Mouse (Mus musculus) MEL (cell line): ENCODE data around the gene Hspb1. TPM values are rescaled to one million over a fixed set of nuclear protein-coding genes. Genes with fewer than 3 reads are reported as not detected.

Experiments
- DNase-seq: peaks from one replicate; pipeline ENCODE4 v3.0.0; 2011; ENCODE audit warnings: low read depth, low spot score
- H3K27ac ChIP-seq: 2 replicates; pipeline ENCODE4 v1.5.1; 2012; ENCODE audit warnings: low read depth, mild to moderate bottlenecking, control low read depth, low read length, moderate library complexity; ENCODE audit not compliant: control insufficient read depth
- H3K27me3 ChIP-seq, 2 experiments: fragments of 150-350 bp in 1 of 2; sonication (generic) in 1 of 2; 2 replicates each; pipeline ENCODE4 v1.6.1; 2012; ENCODE audit warnings: low read length in 2 of 2, mild to moderate bottlenecking in 2 of 2, improper control_type of control experiment in 1 of 2, moderate library complexity in 1 of 2; ENCODE audit not compliant: insufficient read depth in 2 of 2, control insufficient read depth in 1 of 2
- H3K36me3 ChIP-seq, 2 experiments: 2 replicates each; pipeline ENCODE4 v1.6.1; 2012 to 2014; ENCODE audit warnings: low read length in 2 of 2, improper control_type of control experiment in 1 of 2, inconsistent platforms in 1 of 2, mild to moderate bottlenecking in 1 of 2; ENCODE audit not compliant: insufficient read depth in 2 of 2, control insufficient read depth in 1 of 2
- H3K4me1 ChIP-seq, 2 experiments: fragments of 150-350 bp in 1 of 2; sonication (generic) in 1 of 2; 2 replicates each; pipeline ENCODE4 v1.6.1; 2012; ENCODE audit warnings: low read length in 2 of 2, improper control_type of control experiment in 1 of 2, mild to moderate bottlenecking in 1 of 2; ENCODE audit not compliant: insufficient read depth in 2 of 2, control insufficient read depth in 1 of 2
- H3K4me3 ChIP-seq, 2 experiments: fragments of 150-350 bp in 1 of 2; sonication (generic) in 1 of 2; 2 replicates each; pipeline ENCODE4 v1.5.1; 2012; ENCODE audit warnings: low read depth in 2 of 2, low read length in 2 of 2, mild to moderate bottlenecking in 2 of 2, moderate library complexity in 2 of 2, control low read depth in 1 of 2, improper control_type of control experiment in 1 of 2; ENCODE audit not compliant: control insufficient read depth in 1 of 2, insufficient read depth in 1 of 2
- H3K79me2 ChIP-seq: 2 replicates; pipeline ENCODE4 v1.6.1; 2012; ENCODE audit warnings: mild to moderate bottlenecking, low read length, moderate library complexity; ENCODE audit not compliant: control insufficient read depth, poor library complexity, insufficient read depth
- H3K9ac ChIP-seq: 2 replicates; pipeline ENCODE4 v1.6.1; 2012; ENCODE audit warnings: low read depth, mild to moderate bottlenecking, control low read depth, low read length, moderate library complexity; ENCODE audit not compliant: control insufficient read depth, poor library complexity, severe bottlenecking
- H3K9me3 ChIP-seq: fragments of 150-350 bp; sonication (generic); replicated peaks from 2 replicates; pipeline ENCODE4 v1.6.1; 2012; ENCODE audit warnings: mild to moderate bottlenecking, low read length, improper control_type of control experiment, moderate library complexity; ENCODE audit not compliant: insufficient read depth
- BHLHE40 ChIP-seq: IDR thresholded peaks from 2 replicates; pipeline ENCODE4 v1.6.1; 2012; ENCODE audit warnings: low read depth, mild to moderate bottlenecking, inconsistent platforms, low read length, improper control_type of control experiment, borderline replicate concordance
- CHD2 ChIP-seq: IDR thresholded peaks from 2 replicates; pipeline ENCODE4 v1.6.1; 2011; ENCODE audit warnings: low read length, improper control_type of control experiment
- CTCF ChIP-seq, 3 experiments: IDR thresholded peaks in 2 of 3; conservative IDR thresholded peaks in 1 of 3; 2 replicates each; pipeline ENCODE4 v1.5.1; 2011 to 2012; ENCODE audit warnings: low read length in 3 of 3, low read depth in 2 of 3, mild to moderate bottlenecking in 2 of 3, improper control_type of control experiment in 1 of 3, inconsistent platforms in 1 of 3, mixed read lengths in 1 of 3, moderate library complexity in 1 of 3; ENCODE audit not compliant: control insufficient read depth in 1 of 3, insufficient read depth in 1 of 3, poor library complexity in 1 of 3, severe bottlenecking in 1 of 3
- E2F4 ChIP-seq: IDR thresholded peaks from 2 replicates; pipeline ENCODE4 v1.6.1; 2011; ENCODE audit warnings: low read depth, low read length, improper control_type of control experiment, borderline replicate concordance
- ELF1 ChIP-seq: IDR thresholded peaks from 2 replicates; pipeline ENCODE4 v1.6.1; 2014; ENCODE audit warnings: low read depth, mild to moderate bottlenecking, inconsistent platforms, low read length, improper control_type of control experiment, moderate library complexity
- EP300 ChIP-seq, 2 experiments: IDR thresholded peaks; 2 replicates each; pipeline ENCODE4 v1.6.1; 2011; ENCODE audit warnings: improper control_type of control experiment in 2 of 2, low read length in 2 of 2, low read depth in 1 of 2, mild to moderate bottlenecking in 1 of 2
- ETS1 ChIP-seq: IDR thresholded peaks from 2 replicates; pipeline ENCODE4 v1.6.1; 2012; ENCODE audit warnings: low read depth, mild to moderate bottlenecking, inconsistent platforms, low read length, improper control_type of control experiment, moderate library complexity
- JUND ChIP-seq: IDR thresholded peaks from 2 replicates; pipeline ENCODE4 v1.6.1; 2011; ENCODE audit warnings: low read depth, mild to moderate bottlenecking, improper control_type of control experiment, low read length
- KAT2A ChIP-seq: conservative IDR thresholded peaks from 2 replicates; pipeline ENCODE4 v1.6.1; 2012; ENCODE audit warnings: low read depth, low read length, improper control_type of control experiment, inconsistent platforms
- MAX ChIP-seq: IDR thresholded peaks from 2 replicates; pipeline ENCODE4 v1.6.1; 2011; ENCODE audit warnings: low read length, improper control_type of control experiment
- MAZ ChIP-seq: IDR thresholded peaks from 2 replicates; pipeline ENCODE4 v1.6.1; 2012; ENCODE audit warnings: low read depth, mild to moderate bottlenecking, inconsistent platforms, low read length, improper control_type of control experiment
- MEF2A ChIP-seq: IDR thresholded peaks from 2 replicates; pipeline ENCODE4 v1.6.1; 2014; ENCODE audit warnings: low read depth, mild to moderate bottlenecking, inconsistent platforms, low read length, improper control_type of control experiment; ENCODE audit not compliant: poor library complexity, insufficient replicate concordance, severe bottlenecking; ENCODE audit errors: extremely low read depth
- MXI1 ChIP-seq: IDR thresholded peaks from 2 replicates; pipeline ENCODE4 v1.6.1; 2011; ENCODE audit warnings: mild to moderate bottlenecking, low read depth, low read length, improper control_type of control experiment
- MYC ChIP-seq: IDR thresholded peaks from 2 replicates; pipeline ENCODE4 v1.6.1; 2011; ENCODE audit warnings: low read depth, mild to moderate bottlenecking, low read length, improper control_type of control experiment, moderate library complexity
- NELFE ChIP-seq: IDR thresholded peaks from 2 replicates; pipeline ENCODE4 v1.6.1; 2011; ENCODE audit warnings: low read depth, low read length, improper control_type of control experiment
- NRF1 ChIP-seq: IDR thresholded peaks from 2 replicates; pipeline ENCODE4 v1.6.1; 2014; ENCODE audit warnings: low read depth, mild to moderate bottlenecking, inconsistent platforms, low read length, improper control_type of control experiment, moderate library complexity; ENCODE audit not compliant: poor library complexity, insufficient read depth, severe bottlenecking
- POLR2AphosphoS2 ChIP-seq: IDR thresholded peaks from 2 replicates; pipeline ENCODE4 v1.6.1; 2011; ENCODE audit warnings: low read length, improper control_type of control experiment
- RCOR1 ChIP-seq: IDR thresholded peaks from 2 replicates; pipeline ENCODE4 v1.6.1; 2012; ENCODE audit warnings: low read depth, mild to moderate bottlenecking, inconsistent platforms, low read length, improper control_type of control experiment
- SIN3A ChIP-seq: IDR thresholded peaks from 2 replicates; pipeline ENCODE4 v1.6.1; 2012; ENCODE audit warnings: low read length, improper control_type of control experiment, inconsistent platforms
- TBP ChIP-seq: IDR thresholded peaks from 2 replicates; pipeline ENCODE4 v1.8.0; 2011; ENCODE audit warnings: low read depth, low read length, improper control_type of control experiment
- UBTF ChIP-seq: IDR thresholded peaks from 2 replicates; pipeline ENCODE4 v1.6.1; 2012; ENCODE audit warnings: low read depth, mild to moderate bottlenecking, inconsistent platforms, low read length, improper control_type of control experiment, moderate library complexity, borderline replicate concordance; ENCODE audit not compliant: insufficient read depth
- USF1 ChIP-seq: IDR thresholded peaks from 2 replicates; pipeline ENCODE4 v1.6.1; 2014; ENCODE audit warnings: low read depth, mild to moderate bottlenecking, inconsistent platforms, low read length, improper control_type of control experiment, moderate library complexity
- USF2 ChIP-seq, 2 experiments: IDR thresholded peaks; 2 replicates each; pipeline ENCODE4 v1.6.1; 2011 to 2012; ENCODE audit warnings: improper control_type of control experiment in 2 of 2, low read length in 2 of 2, borderline replicate concordance in 1 of 2, inconsistent platforms in 1 of 2, low read depth in 1 of 2, mild to moderate bottlenecking in 1 of 2; ENCODE audit not compliant: insufficient read depth in 1 of 2
- ZKSCAN1 ChIP-seq: IDR thresholded peaks from 2 replicates; pipeline ENCODE4 v1.6.1; 2012; ENCODE audit warnings: low read depth, mild to moderate bottlenecking, inconsistent platforms, low read length, improper control_type of control experiment, moderate library complexity
- ZMIZ1 ChIP-seq: IDR thresholded peaks from 2 replicates; pipeline ENCODE4 v1.6.1; 2012; ENCODE audit warnings: low read depth, mild to moderate bottlenecking, inconsistent platforms, low read length, improper control_type of control experiment, moderate library complexity
- ZNF384 ChIP-seq: IDR thresholded peaks from 2 replicates; pipeline ENCODE4 v1.6.1; 2012; ENCODE audit warnings: low read depth, mild to moderate bottlenecking, inconsistent platforms, low read length, improper control_type of control experiment
- polyA plus RNA-seq, 2 experiments: library from polyadenylated mRNA; stranded (reverse) in 1 of 2; unstranded in 1 of 2; fragments of >175 nt in 1 of 2; fragments of >200 nt in 1 of 2; gene quantifications; 2 replicates each; pipeline versions ENCODE4 v1.2.1 to v1.2.4; 2012; ENCODE audit warnings: low replicate concordance in 2 of 2, low read depth in 1 of 2; ENCODE audit not compliant: insufficient read length in 2 of 2, insufficient read depth in 1 of 2, missing spikeins in 1 of 2
- total RNA-seq: library from RNA; depleted of rRNA; stranded (reverse); fragments of 300-350 nt; gene quantifications from 2 replicates; pipeline ENCODE4 v1.2.3, GENCODE M21; 2012

The Hspb1 gene
- total and polyA plus RNA-seq, 3 experiments: not detected

DNA sequence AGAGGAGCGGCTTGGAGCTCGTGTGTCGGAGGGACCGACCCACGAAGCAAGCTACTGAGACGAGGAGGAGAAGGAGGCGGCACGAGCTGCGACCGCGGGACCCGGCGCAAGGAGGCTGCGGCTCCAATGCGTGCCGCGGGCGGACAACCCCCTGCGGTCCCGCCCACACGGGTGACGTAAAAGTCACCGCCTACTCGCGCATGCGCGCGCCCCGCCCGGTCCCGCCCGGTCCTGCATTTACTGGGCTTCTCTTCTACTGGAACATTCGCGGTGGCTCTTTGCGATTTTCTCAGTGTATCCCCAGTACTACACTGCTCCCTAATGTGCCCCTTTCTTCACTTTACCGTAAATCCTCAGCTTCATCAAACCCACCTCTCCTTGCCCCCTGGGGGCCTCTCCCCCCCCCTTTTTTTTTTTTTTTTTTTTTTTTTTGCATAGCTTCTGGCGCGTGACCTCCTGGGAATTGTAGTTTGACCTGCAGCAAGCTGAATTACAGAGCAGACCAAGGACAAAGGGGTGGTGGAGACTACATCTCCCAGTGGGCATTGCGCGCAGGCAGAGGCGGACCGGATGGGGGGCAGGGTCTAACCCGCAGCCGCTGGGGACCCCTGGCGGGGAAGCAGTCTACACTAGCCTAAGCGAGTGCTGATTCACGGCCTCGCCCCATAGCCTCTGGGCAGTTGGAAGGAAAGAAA, 46.9 kb downstream of the Hspb1 start, which contains the start of gene Ywhag (continued):
- TF ChIP-seq USF1 (peak; percentile 73), ZKSCAN1 (peak; percentile 72; the same call in 1 of the 2 replicates), RCOR1 (no peak)

DNA sequence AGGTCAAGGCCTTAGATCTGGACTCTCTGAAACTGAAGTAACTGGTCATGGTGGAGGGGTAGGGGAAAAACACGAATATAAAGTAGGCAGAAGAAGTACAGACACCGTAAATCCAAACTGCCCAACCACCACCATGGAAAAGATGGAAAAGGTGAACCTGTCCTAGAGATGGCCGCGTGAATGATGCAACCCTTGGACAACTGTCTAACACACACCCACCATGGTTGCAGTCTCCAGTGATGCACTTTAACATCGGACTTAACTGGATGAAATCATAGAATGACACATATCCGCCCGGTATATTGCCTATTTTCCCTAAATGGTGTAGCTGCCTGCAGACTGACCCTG, 47.4 kb downstream of the Hspb1 start:
- Histone ChIP-seq H3K27me3 (no peaks in the 10 kb centered on the region), H3K27ac (peak overlapping the region; percentile 92), H3K36me3 (peaks cover 13 to 33% of the 10 kb centered on the region in 2 experiments), H3K9me3 (no peaks in the 10 kb centered on the region), H3K79me2 (peaks cover 39% of the 10 kb centered on the region), H3K4me3 (peak overlapping the region; percentile 49 to 70), H3K4me1 (peaks cover 4 to 24% of the 10 kb centered on the region in 2 experiments), H3K9ac (peak overlapping the region; percentile 92)
- DNase-seq: no peak
- TF ChIP-seq E2F4: no peak
- TF ChIP-seq NRF1: no peak
- TF ChIP-seq KAT2A: no peak
- no peak for TF ChIP-seq ZKSCAN1
- no peak for TF ChIP-seq ETS1
- no peak for TF ChIP-seq MXI1
- TF ChIP-seq TBP: peak; percentile 39; the same call in 1 of the 2 replicates
- no peak for TF ChIP-seq MYC
- no peak for TF ChIP-seq UBTF
- TF ChIP-seq USF2 (IDR thresholded peaks at IDR 0.05; ENCODE audit: borderline replicate concordance in 1 of 2, insufficient read depth in 1 of 2, low read depth in 1 of 2, low read length in 2 of 2): no peak
- no peak for TF ChIP-seq ZMIZ1
- TF ChIP-seq CHD2: no peak
- no peak for TF ChIP-seq JUND
- no peak for TF ChIP-seq ELF1
- no peak for TF ChIP-seq CTCF (IDR thresholded peaks at IDR 0.05 in 2 of 3, conservative IDR thresholded peaks at IDR 0.05 in 1 of 3; ENCODE audit: control insufficient read depth in 1 of 3, insufficient read depth in 1 of 3, low read depth in 2 of 3, low read length in 3 of 3, poor library complexity in 1 of 3, severe bottlenecking in 1 of 3)
- TF ChIP-seq EP300 (IDR thresholded peaks at IDR 0.05; ENCODE audit: low read depth in 1 of 2, low read length in 2 of 2): peak in 1 of 2 experiments; percentile 2; a peak in 1 of 4 replicates
- TF ChIP-seq MAZ: no peak
- TF ChIP-seq NELFE: peak; percentile 34; the same call in 1 of the 2 replicates
- TF ChIP-seq MAX: no peak
- TF ChIP-seq MEF2A: no peak
- TF ChIP-seq RCOR1: no peak
- no peak for TF ChIP-seq BHLHE40
- TF ChIP-seq USF1: no peak
- TF ChIP-seq SIN3A: no peak
- TF ChIP-seq POLR2AphosphoS2: no peak
- no peak for TF ChIP-seq ZNF384
